Mouse (Mus musculus): ENCODE data around the gene Acad10. TPM values are rescaled to one million over a fixed set of nuclear protein-coding genes. Genes with fewer than 3 reads are reported as not detected.
A peak's percentile ranks its signal among the peaks of the same experiment; 100 is the strongest.
"Not testable (repeated sequence)": the region's sequence is repeated elsewhere in the genome, so short reads cannot be mapped to it uniquely, and the experiment has no call there.

The Acad10 gene
- polyA plus RNA-seq, 1 experiment, result 4.1 TPM

GRCm38 (mm10) chr5:121632804-121633203, 27.5 kb downstream of the Acad10 start:
- no peaks in the 10 kb centered on the region for H3K27me3 ChIP-seq (ENCODE audit: control insufficient read depth, insufficient read depth, low read length)
- H3K4me3 ChIP-seq (ENCODE audit: low read depth, low read length), result no peak overlapping the region
- TF ChIP-seq CTCF (IDR thresholded peaks at IDR 0.05; ENCODE audit: extremely low read depth, insufficient read length, insufficient replicate concordance, low read depth, low read length), result no peak
- 54% methylated on average over 3 of the region's 3 CpGs for WGBS
- H3K27ac ChIP-seq (ENCODE audit: insufficient read depth, low read depth, low read length), result no peak overlapping the region
- H3K36me3 ChIP-seq (ENCODE audit: control insufficient read depth, insufficient read depth, low read length), result 0 out of 2 replicates have a peak, but pooled peaks cover 2% of the 10 kb centered on the region
- no peaks in the 10 kb centered on the region for H3K4me1 ChIP-seq (ENCODE audit: control insufficient read depth, insufficient read depth, insufficient read length, low read length)

GRCm38 (mm10) chr5:121631106-121631647, 29.1 kb downstream of the Acad10 start:
- H3K4me1 ChIP-seq (ENCODE audit: control insufficient read depth, insufficient read depth, insufficient read length, low read length); H3K4me3 ChIP-seq (ENCODE audit: low read depth, low read length); H3K36me3 ChIP-seq (ENCODE audit: control insufficient read depth, insufficient read depth, low read length); H3K27ac ChIP-seq (ENCODE audit: insufficient read depth, low read depth, low read length); H3K27me3 ChIP-seq (ENCODE audit: control insufficient read depth, insufficient read depth, low read length): not testable (repeated sequence)
- WGBS, result 57% methylated on average over 8 of the region's 9 CpGs

DNA sequence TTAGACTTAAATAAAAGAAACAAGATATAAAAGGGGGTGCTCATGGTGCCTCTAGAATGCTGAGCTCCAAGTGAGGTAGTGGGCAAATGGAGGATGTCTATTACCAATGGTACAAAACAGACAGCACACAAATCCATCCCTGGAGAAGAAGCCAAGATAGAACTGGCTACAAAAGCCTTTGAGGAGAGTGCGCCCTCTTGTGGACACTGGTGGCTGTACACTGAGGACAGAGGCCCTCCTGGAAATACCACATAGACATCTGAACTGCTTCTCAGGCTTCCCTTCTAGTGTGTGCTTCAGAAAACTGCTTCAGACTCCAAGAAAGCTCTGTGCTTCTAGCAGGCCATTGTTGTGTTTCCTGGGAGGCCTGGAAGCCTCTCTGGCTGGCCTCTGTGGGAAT, 32.4 kb downstream of the Acad10 start:
- TF ChIP-seq POLR2A (IDR thresholded peaks at IDR 0.05; ENCODE audit: low read depth, low read length) (no peak), CTCF (IDR thresholded peaks at IDR 0.05; ENCODE audit: extremely low read depth, insufficient read length, insufficient replicate concordance, low read depth, low read length) (peak; percentile 76; the same call in 1 of the 2 replicates)
- Histone ChIP-seq H3K27me3 (ENCODE audit: control insufficient read depth, insufficient read depth, low read length) (no peaks in the 10 kb centered on the region), H3K4me1 (ENCODE audit: control insufficient read depth, insufficient read depth, insufficient read length, low read length) (no peaks in the 10 kb centered on the region), H3K36me3 (ENCODE audit: control insufficient read depth, insufficient read depth, low read length) (peaks cover 2% of the 10 kb centered on the region; the same call in 1 of the 2 replicates), H3K4me3 (ENCODE audit: low read depth, low read length) (no peak overlapping the region), H3K27ac (ENCODE audit: insufficient read depth, low read depth, low read length) (no peak overlapping the region)
- 0% methylated on average over 1 of the region's 1 CpGs for WGBS

- Histone ChIP-seq H3K4me3 (ENCODE audit: low read depth, low read length) (no peak overlapping the region), H3K27me3 (ENCODE audit: control insufficient read depth, insufficient read depth, low read length) (no peaks in the 10 kb centered on the region), H3K4me1 (ENCODE audit: control insufficient read depth, insufficient read depth, insufficient read length, low read length) (peaks cover 2% of the 10 kb centered on the region; the same call in 1 of the 2 replicates), H3K36me3 (ENCODE audit: control insufficient read depth, insufficient read depth, low read length) (no peaks in the 10 kb centered on the region; the same call in 1 of the 2 replicates), H3K27ac (ENCODE audit: insufficient read depth, low read depth, low read length) (no peak overlapping the region)
- WGBS, result 90% methylated on average over 3 of the region's 3 CpGs
- TF ChIP-seq CTCF (IDR thresholded peaks at IDR 0.05; ENCODE audit: extremely low read depth, insufficient read length, insufficient replicate concordance, low read depth, low read length) (no peak), POLR2A (IDR thresholded peaks at IDR 0.05; ENCODE audit: low read depth, low read length) (no peak)
Observed at GRCm38 (mm10) chr5:121623241-121623640, 37.1 kb downstream of the Acad10 start.

- Histone ChIP-seq H3K4me3 (ENCODE audit: low read depth, low read length) (no peak overlapping the region), H3K27ac (ENCODE audit: insufficient read depth, low read depth, low read length) (no peak overlapping the region), H3K36me3 (ENCODE audit: control insufficient read depth, insufficient read depth, low read length) (no peaks in the 10 kb centered on the region; the same call in 1 of the 2 replicates), H3K27me3 (ENCODE audit: control insufficient read depth, insufficient read depth, low read length) (no peaks in the 10 kb centered on the region), H3K4me1 (ENCODE audit: control insufficient read depth, insufficient read depth, insufficient read length, low read length) (peaks cover 2% of the 10 kb centered on the region; the same call in 1 of the 2 replicates)
- WGBS, result 92% methylated on average over 5 of the region's 5 CpGs
- TF ChIP-seq CTCF (IDR thresholded peaks at IDR 0.05; ENCODE audit: extremely low read depth, insufficient read length, insufficient replicate concordance, low read depth, low read length) (no peak), POLR2A (IDR thresholded peaks at IDR 0.05; ENCODE audit: low read depth, low read length) (no peak)
Observed at GRCm38 (mm10) chr5:121621102-121621501, 39.2 kb downstream of the Acad10 start.

- peak within 1 kb of the TSS; percentile 73 for H3K4me3 ChIP-seq (ENCODE audit: low read depth, low read length)
- H3K4me1 ChIP-seq (ENCODE audit: control insufficient read depth, insufficient read depth, insufficient read length, low read length), result peaks cover 2% of the 10 kb centered on the region; the same call in 1 of the 2 replicates
- no peaks in the 10 kb centered on the region for H3K36me3 ChIP-seq (ENCODE audit: control insufficient read depth, insufficient read depth, low read length)
- under 1% methylated on average over 58 of the region's 58 CpGs for WGBS
- H3K27me3 ChIP-seq (ENCODE audit: control insufficient read depth, insufficient read depth, low read length), result no peaks in the 10 kb centered on the region
- peak within 1 kb of the TSS; percentile 84 for H3K27ac ChIP-seq (ENCODE audit: insufficient read depth, low read depth, low read length)
- no peak for TF ChIP-seq CTCF (IDR thresholded peaks at IDR 0.05; ENCODE audit: extremely low read depth, insufficient read length, insufficient replicate concordance, low read depth, low read length)
- TF ChIP-seq POLR2A (IDR thresholded peaks at IDR 0.05; ENCODE audit: low read depth, low read length), result peak; percentile 89
Observed at GRCm38 (mm10) chr5:121618592-121619513, 41.5 kb downstream of the Acad10 start, which contains the start of gene Acad12. Gene Acad12 (minus strand): TSS chr5:121618938.

GRCm38 (mm10) chr5:121614921-121615320, 45.4 kb downstream of the Acad10 start:
- H3K27ac ChIP-seq (ENCODE audit: insufficient read depth, low read depth, low read length), result not testable (repeated sequence)
- WGBS, result 78% methylated on average over 3 of the region's 3 CpGs

More at GRCm38 (mm10) chr5:121614921-121615320, 45.4 kb downstream of the Acad10 start:
- not testable (repeated sequence) for H3K27me3 ChIP-seq (ENCODE audit: control insufficient read depth, insufficient read depth, low read length); H3K36me3 ChIP-seq (ENCODE audit: control insufficient read depth, insufficient read depth, low read length); H3K4me1 ChIP-seq (ENCODE audit: control insufficient read depth, insufficient read depth, insufficient read length, low read length); H3K4me3 ChIP-seq (ENCODE audit: low read depth, low read length)
